Mouse (Mus musculus) megakaryocyte, embryonic 14.5 days (primary cell): ENCODE data around the gene Havcr1.

ENCODE experiments used
- FLI1 ChIP-seq: IDR thresholded peaks from 2 replicates; pipeline ENCODE4 v1.6.1; 2012; ENCODE audit warnings: low read length, inconsistent platforms, mixed read lengths
- GATA1 ChIP-seq: IDR thresholded peaks from 3 replicates; pipeline ENCODE4 v1.6.1; 2012; ENCODE audit warnings: mixed read lengths, low read length, inconsistent platforms, borderline replicate concordance

DNA sequence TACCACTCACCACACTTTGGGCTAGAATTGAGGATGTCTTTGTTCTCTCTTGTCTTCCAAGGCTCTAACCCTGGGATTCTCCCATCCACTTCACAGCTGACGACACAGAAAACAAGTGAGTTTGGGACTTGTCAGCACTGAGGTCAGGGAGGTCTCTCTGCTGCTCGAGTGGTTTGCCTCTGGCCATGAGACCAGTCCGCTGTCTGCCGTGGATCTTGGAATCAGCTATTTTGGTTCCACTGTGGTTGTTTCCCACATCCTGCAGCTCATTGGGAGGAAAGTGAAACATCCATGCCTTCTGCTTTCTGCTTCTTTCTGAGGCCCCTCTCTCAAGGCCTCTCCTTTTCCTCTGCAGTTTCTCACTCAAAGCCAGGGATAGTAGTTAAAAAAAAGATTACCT is 85.0 kb downstream of the Havcr1 start:
- TF ChIP-seq FLI1 = no peak
- no peak for TF ChIP-seq GATA1
